Mouse (Mus musculus): Measurements from ENCODE around the gene Tent5c.

DNA sequence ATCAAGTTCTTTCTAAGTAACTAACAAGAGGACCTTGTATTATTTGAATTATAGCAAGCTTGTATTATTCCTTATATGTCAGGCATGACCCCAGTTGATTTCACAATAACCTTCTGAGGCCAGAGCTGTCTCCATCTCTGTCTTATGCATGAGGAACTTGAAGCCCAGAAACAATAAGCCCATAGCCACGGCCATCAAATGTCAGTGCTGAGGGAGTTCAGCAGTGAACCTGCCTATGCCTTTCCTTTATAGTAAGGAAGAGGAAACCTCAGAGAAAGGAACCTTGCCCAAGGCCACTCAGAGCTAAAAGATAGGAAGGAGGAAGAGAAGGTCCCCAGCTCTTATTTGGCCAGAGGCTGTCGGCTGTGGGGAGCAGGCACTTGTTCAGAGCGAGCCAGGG lies 45.3 kb upstream of the Tent5c start:
- TF ChIP-seq POLR2A (IDR thresholded peaks at IDR 0.05; ENCODE audit: insufficient read length, low read depth) (no peak), TCF12 (IDR thresholded peaks at IDR 0.05; ENCODE audit: insufficient read depth, poor library complexity, severe bottlenecking) (no peak)
